Mouse (Mus musculus) small intestine, adult 2 months (tissue): ENCODE data around the gene Gab2.

Source experiments
- CTCF ChIP-seq: fragments of 200-500 bp; IDR thresholded peaks from 2 replicates; pipeline ENCODE4 v1.5.1; 2012; ENCODE audit warnings: low read depth, mild to moderate bottlenecking, control low read depth, inconsistent platforms, low read length, moderate library complexity, mixed read lengths; ENCODE audit not compliant: insufficient replicate concordance, insufficient read length; ENCODE audit errors: extremely low read depth
- POLR2A ChIP-seq: fragments of 200-500 bp; IDR thresholded peaks from 2 replicates; pipeline ENCODE4 v1.6.1; 2012; ENCODE audit warnings: low read depth, mild to moderate bottlenecking, control low read depth, inconsistent platforms, low read length, moderate library complexity

DNA sequence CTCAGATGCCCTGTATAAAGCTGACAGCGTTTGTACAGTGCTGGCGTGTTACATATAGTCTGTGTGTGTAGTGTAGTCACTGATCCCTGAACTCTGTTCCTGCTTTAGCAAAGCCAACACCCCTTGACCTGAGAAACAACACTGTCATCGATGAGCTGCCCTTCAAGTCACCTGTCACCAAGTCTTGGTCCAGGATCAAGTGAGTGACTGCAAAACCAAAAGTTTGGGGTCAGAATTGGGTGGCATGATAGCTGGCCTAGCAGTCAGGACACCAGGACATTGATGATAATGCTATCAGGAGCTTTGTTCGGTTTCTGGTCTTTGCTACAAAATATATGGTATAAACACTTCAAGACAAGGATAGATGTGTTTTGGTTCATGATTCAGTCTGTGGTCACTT, 220.9 kb downstream of the Gab2 start:
- TF ChIP-seq CTCF (no peak), POLR2A (no peak)
